Mouse (Mus musculus) frontal cortex, adult 2 months (tissue): ENCODE measurements around the gene Phldb1. TPM values are rescaled to one million over a fixed set of nuclear protein-coding genes. Genes with fewer than 3 reads are reported as not detected.
A peak's percentile ranks its signal among the peaks of the same experiment; 100 is the strongest.
"Not testable (repeated sequence)": the region's sequence is repeated elsewhere in the genome, so short reads cannot be mapped to it uniquely, and the experiment has no call there.

ENCODE experiments used
- DNase-seq, 2 experiments: peaks; one replicate each; pipeline ENCODE4 v3.0.0; 2022; ENCODE audit warnings: low spot score in 1 of 2; ENCODE audit errors: extremely low spot score in 1 of 2
- polyA plus RNA-seq: library from polyadenylated mRNA; depleted of rRNA; stranded (reverse); fragments of >200 nt; gene quantifications from 2 replicates; pipeline ENCODE4 v1.2.3, GENCODE M21; 2012; rRNA removed

The Phldb1 gene
- 138 and 146 TPM in 2 replicates for polyA plus RNA-seq

GRCm38 (mm10) chr9:44734524-44735494 is at the start of gene Phldb1:
TSS of gene Phldb1 (minus strand) at chr9:44735198.
- DNase-seq = peak; percentile 46 to 50

- DNase-seq = peak; percentile 89 to 97
These were observed 38.0 kb upstream of the Phldb1 start for GRCm38 (mm10) chr9:44772750-44773651.

- no peak for DNase-seq
These were observed 37.4 kb upstream of the Phldb1 start for GRCm38 (mm10) chr9:44772392-44772749.

- DNase-seq = no peak
These were observed 36.4 kb upstream of the Phldb1 start for GRCm38 (mm10) chr9:44771376-44771775.

GRCm38 (mm10) chr9:44768029-44768394 is 33.0 kb upstream of the Phldb1 start:
- DNase-seq = not testable (repeated sequence)

- DNase-seq = peak; percentile 41 to 81
These were observed 32.4 kb upstream of the Phldb1 start, which contains the start of the genes Arcn1 and Ift46 for GRCm38 (mm10) chr9:44767101-44768028. TSS of gene Arcn1 (minus strand) at chr9:44767845. TSS of gene Ift46 (plus strand) at chr9:44767908.

GRCm38 (mm10) chr9:44760873-44761272 is 25.9 kb upstream of the Phldb1 start:
- no peak for DNase-seq

GRCm38 (mm10) chr9:44748473-44748872 is 13.5 kb upstream of the Phldb1 start:
- peak in 1 of 2 experiments; percentile 43 for DNase-seq

GRCm38 (mm10) chr9:44747341-44747740 is 12.3 kb upstream of the Phldb1 start:
- DNase-seq = no peak

GRCm38 (mm10) chr9:44746666-44747065 is 11.7 kb upstream of the Phldb1 start:
- peak in 1 of 2 experiments; percentile 26 for DNase-seq

- no peak for DNase-seq
These were observed 10.4 kb upstream of the Phldb1 start for GRCm38 (mm10) chr9:44745371-44745770.

GRCm38 (mm10) chr9:44740663-44741192 is 5.7 kb upstream of the Phldb1 start:
- no peak for DNase-seq

GRCm38 (mm10) chr9:44737240-44737949 is 2.4 kb upstream of the Phldb1 start:
- DNase-seq = no peak

- no peak for DNase-seq
These were observed 1.3 kb upstream of the Phldb1 start for GRCm38 (mm10) chr9:44736301-44736700.

GRCm38 (mm10) chr9:44735886-44736285 is 888 bp upstream of the Phldb1 start:
- DNase-seq = no peak

- peak in 1 of 2 experiments; percentile 60 for DNase-seq
These were observed 1.1 kb downstream of the Phldb1 start for GRCm38 (mm10) chr9:44733671-44734523.

GRCm38 (mm10) chr9:44732921-44733530 is 2.0 kb downstream of the Phldb1 start:
- no peak for DNase-seq

GRCm38 (mm10) chr9:44732130-44732549 is 2.9 kb downstream of the Phldb1 start:
- DNase-seq = no peak
